Mouse (Mus musculus): ENCODE results near the gene Emg1. TPM values are rescaled to one million over a fixed set of nuclear protein-coding genes. Genes with fewer than 3 reads are reported as not detected.

Gene Emg1
- 106 and 121 TPM in 2 replicates for polyA plus RNA-seq (2012; rRNA removed)

DNA sequence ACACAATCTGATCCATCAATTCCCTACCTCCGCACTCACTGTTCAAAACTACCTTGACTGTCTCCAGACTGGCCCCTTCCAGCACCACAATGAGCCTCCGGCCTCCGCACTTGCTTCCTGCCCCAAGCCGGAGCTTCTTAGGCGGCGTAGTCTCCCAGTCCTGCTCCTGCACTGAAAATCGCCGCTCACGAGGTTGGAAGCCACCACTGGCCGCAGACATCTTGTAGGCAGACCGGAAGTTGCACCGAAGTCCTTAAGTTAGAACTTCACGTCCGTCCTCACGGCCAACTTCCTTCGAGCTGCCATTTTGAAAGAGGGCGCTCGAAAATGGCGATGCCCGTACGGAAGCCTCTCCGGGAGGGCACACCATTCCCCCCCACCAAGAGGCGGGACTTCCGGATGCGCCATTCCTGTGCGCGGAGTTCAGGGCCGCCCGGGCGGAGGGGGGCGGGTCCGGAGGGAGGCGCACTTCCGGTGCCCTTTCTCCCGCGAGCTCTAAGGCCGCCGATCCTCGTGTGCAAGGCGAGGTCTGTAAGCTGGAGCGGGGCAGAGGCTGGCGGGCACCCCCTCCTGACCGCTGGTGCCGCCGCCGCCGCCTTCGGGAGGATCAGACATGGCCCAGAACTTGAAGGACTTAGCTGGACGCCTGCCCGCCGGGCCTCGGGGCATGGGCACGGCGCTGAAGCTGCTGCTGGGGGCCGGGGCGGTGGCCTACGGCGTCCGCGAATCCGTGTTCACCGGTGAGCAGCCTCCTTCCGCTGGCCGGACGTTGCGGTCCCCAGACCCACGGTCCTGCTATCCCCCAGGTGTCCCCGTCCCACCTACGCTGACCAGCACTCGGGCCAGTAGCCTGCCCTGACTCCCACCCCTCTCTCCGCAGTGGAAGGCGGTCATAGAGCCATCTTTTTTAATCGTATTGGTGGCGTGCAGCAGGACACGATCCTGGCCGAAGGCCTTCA lies at the start of gene Emg1, which contains the start of gene Phb2:
Emg1 (minus strand) TSS at position 355 of the 959 bp plus-strand sequence.
Phb2 (plus strand) TSS at position 513 of the 959 bp plus-strand sequence.

DNA sequence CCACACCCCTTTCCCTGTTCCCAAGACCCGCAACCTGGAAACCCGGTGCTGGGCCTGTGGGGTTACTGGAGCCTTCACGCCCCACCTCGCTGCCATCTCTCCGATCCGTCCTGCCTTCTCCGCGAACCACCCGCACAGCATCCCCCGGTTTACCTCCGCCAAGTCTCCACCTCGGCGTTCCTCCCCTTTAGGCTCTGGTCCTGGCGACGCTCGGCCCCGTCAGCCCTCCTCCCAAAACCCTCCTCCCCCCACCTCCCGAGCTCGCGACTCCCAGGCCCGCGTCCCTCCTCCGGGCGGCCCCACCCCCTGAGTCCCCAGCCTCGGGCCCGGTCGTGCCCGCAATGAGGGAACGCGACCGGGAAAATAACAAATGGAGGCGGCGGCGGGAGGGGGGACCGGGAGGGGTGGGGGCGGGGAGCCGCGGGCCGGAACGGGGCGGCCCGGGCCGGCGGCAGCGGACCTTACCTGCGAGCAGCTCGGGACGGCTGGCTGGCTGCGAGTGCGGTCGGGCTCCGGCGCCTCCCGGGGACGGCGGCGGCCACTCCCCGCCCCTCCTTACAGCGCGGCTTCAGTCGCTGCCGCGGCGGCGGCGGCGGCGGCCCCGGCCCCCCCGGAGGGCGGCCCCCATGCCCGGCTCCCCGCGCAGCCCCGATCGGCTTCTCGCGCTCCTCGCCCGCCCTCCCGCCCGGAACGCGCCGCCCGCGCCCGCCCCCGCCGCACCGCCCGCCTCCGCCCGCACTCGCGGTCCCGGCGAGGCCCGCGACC lies 44.0 kb upstream of the Emg1 start, which contains the start of the genes Gm45234 and Atn1:
Gm45234 (minus strand) TSS at position 191 of the 765 bp plus-strand sequence.
Atn1 (minus strand) TSS at position 694 of the 765 bp plus-strand sequence.

DNA sequence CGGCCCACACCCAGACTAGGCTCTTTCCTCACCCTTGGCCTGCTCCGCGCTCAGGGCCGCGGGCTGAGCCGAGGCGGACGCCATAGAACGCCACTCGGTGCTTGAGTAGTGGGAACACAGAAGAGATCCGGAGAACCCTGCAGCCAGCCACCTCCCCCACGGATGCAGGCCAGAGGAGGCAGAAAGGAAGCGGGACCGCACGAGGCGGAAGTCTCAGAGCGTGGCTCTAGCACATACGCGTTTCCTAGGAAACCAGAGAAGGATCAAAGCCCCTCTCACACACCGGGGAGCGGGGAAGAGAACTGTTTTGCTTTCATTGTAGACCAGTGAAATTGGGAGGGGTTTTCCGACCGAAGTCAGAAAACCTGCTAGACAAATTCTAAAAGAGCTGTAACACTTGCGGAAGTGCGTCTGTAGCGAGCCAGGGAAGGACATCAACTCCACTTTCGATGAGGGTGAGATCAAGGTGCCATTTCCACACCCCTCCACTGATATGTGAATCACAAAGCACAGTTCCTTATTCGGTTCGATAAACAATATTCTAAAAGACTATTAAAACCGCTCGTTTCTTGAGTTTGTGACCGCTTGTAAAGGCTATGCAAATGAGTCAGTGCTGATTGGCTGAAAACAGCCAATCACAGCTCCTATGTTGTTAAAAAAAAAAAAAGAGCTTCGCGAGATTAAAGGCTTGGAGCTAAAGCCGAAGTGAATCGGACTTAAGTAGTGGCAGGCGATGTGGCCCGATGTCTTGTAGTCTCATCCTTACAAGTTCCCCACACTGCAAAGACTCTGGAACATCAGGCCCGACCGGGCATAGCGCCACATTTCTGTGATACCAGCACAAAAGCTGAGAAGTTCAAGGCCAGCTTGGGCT lies 29.1 kb upstream of the Emg1 start, which contains the start of gene Grcc10:
Grcc10 (minus strand) TSS at position 487 of the 874 bp plus-strand sequence.

DNA sequence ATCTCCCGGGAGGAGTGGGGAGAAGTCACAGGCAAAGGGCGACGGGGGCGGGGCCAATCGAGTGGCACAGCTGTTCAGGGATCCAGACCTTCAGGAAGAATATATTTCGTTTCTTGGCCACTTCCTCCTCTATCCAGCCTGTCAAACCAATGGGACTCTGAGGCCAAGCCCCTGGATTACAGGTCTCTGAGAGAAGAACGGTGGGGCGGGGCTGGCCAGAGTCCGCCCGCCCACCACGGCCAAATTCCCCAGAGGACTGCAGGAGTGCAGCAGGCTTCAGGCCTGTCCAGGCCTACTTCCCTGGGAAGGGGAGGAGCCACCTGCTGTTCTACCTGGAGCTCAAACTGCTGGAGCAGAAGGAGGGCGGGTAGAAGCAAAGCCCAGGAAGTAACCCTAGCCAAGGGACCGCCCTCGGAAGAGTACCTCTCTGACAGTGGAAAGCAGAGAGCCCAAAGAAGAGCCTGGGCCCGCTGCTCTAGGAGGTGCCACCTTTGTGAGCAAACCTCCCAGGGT lies 26.6 kb upstream of the Emg1 start, which contains the start of gene Ptpn6:
Ptpn6 (minus strand) TSS at position 204 of the 513 bp plus-strand sequence.

DNA sequence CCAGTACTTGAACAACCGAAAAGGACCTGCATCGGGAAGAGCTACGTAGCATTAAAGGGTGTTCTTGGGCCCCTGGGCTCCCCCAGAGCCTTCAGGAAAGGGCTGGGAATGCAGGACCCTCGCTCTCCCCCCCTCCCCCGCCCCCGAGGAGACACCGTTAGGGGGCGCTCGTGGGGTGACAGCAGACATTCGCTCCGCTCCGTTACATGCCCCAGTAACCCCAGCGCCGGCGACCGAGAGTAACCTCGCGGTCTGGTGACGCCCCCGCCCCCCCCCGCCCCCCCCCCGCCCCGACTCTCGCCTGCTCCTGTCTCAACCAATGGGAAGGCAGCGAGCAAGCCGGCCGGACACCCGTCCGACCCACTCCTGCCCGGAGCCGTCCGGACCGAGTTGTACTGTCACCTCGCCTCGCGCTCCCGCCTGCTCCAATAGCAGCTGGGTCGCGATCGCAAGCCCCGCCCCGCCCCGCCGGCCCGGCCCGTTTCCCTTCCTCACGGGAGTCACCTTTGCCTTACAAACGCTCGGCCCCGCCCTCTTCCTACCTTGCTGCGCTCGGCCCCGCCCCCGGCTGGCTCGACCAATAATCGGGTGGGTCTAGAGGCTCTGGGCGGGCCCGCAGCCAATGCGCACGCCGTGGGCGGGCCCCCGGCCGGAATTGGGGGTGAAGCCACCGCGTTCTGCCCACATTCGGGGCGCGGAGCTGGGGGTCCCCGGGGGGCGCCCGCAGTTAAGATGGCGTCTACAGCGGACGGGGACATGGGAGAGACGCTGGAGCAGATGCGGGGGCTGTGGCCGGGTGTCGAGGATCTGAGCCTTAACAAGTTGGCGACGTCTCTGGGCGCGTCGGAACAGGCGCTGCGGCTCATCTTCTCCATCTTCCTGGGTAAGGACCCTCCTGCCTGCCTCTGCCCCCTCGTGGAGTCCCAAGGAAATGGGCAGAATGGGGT lies 49.2 kb downstream of the Emg1 start, which contains the start of gene Lpcat3:
Lpcat3 (plus strand) TSS at position 551 of the 947 bp plus-strand sequence.

Other genes with a start within 250 kb of the Emg1 start
- gene Clstn3, start 247.4 kb downstream of the Emg1 start, polyA plus RNA-seq (2012; rRNA removed) = 2.3 and 2.7 TPM in 2 replicates
- 3.0 and 3.9 TPM in 2 replicates for gene C1rl, start 219.1 kb downstream of the Emg1 start, polyA plus RNA-seq (2012; rRNA removed)
- 7.7 and 8.5 TPM in 2 replicates for gene C1ra, start 199.8 kb downstream of the Emg1 start, polyA plus RNA-seq (2012; rRNA removed)
- 39.2 and 48.1 TPM in 2 replicates for gene C1s1, start 169.8 kb downstream of the Emg1 start, polyA plus RNA-seq (2012; rRNA removed)
- not detected in 2 replicates for gene C1rb, start 141.9 kb downstream of the Emg1 start, polyA plus RNA-seq (2012; rRNA removed)
- gene C1s2, start 76.1 kb downstream of the Emg1 start, polyA plus RNA-seq (2012; rRNA removed) = 0.01 and 0.02 TPM in 2 replicates
- gene Lpcat3, start 49.2 kb downstream of the Emg1 start, polyA plus RNA-seq (2012; rRNA removed) = 57.0 and 65.6 TPM in 2 replicates
- gene Phb2, start 158 bp upstream of the Emg1 start, polyA plus RNA-seq (2012; rRNA removed) = 117 and 139 TPM in 2 replicates
- 16.4 and 20.0 TPM in 2 replicates for gene Ptpn6, start 26.5 kb upstream of the Emg1 start, polyA plus RNA-seq (2012; rRNA removed)
- gene Grcc10, start 29.2 kb upstream of the Emg1 start, polyA plus RNA-seq (2012; rRNA removed) = 40.8 and 45.6 TPM in 2 replicates
- not detected in 2 replicates for gene Gm45234, start 43.8 kb upstream of the Emg1 start, polyA plus RNA-seq (2012; rRNA removed)
- gene Atn1, start 44.3 kb upstream of the Emg1 start, polyA plus RNA-seq (2012; rRNA removed) = 2.4 and 3.2 TPM in 2 replicates
- 0.25 and 0.46 TPM in 2 replicates for gene Eno2, start 57.5 kb upstream of the Emg1 start, polyA plus RNA-seq (2012; rRNA removed)
- 0.06 TPM in 1 of 2 replicates, not detected in the other for gene Lrrc23, start 67.5 kb upstream of the Emg1 start, polyA plus RNA-seq (2012; rRNA removed)
- gene Spsb2, start 96.5 kb upstream of the Emg1 start, polyA plus RNA-seq (2012; rRNA removed) = 4.4 and 5.3 TPM in 2 replicates
- gene Tpi1, start 102.1 kb upstream of the Emg1 start, polyA plus RNA-seq (2012; rRNA removed) = 274 and 318 TPM in 2 replicates
- 26.5 and 29.8 TPM in 2 replicates for gene Usp5, start 117.3 kb upstream of the Emg1 start, polyA plus RNA-seq (2012; rRNA removed)
- 120 and 156 TPM in 2 replicates for gene Cdca3, start 117.4 kb upstream of the Emg1 start, polyA plus RNA-seq (2012; rRNA removed)
- 0.09 TPM in 1 of 2 replicates, not detected in the other for gene Gnb3, start 128.1 kb upstream of the Emg1 start, polyA plus RNA-seq (2012; rRNA removed)
- gene P3h3, start 145.6 kb upstream of the Emg1 start, polyA plus RNA-seq (2012; rRNA removed) = 2.9 and 4.2 TPM in 2 replicates
- gene Gpr162, start 151.8 kb upstream of the Emg1 start, polyA plus RNA-seq (2012; rRNA removed) = 0.03 and 0.08 TPM in 2 replicates
- 0.05 and 0.08 TPM in 2 replicates for gene Cd4, start 176.0 kb upstream of the Emg1 start, polyA plus RNA-seq (2012; rRNA removed)
- gene Lag3, start 199.5 kb upstream of the Emg1 start, polyA plus RNA-seq (2012; rRNA removed) = 0.09 and 0.11 TPM in 2 replicates
- 107 and 113 TPM in 2 replicates for gene Ptms, start 207.9 kb upstream of the Emg1 start, polyA plus RNA-seq (2012; rRNA removed)
- gene Mlf2, start 219.2 kb upstream of the Emg1 start, polyA plus RNA-seq (2012; rRNA removed) = 79.5 and 83.4 TPM in 2 replicates